Mouse (Mus musculus) kidney, postnatal 36 days (tissue): ENCODE measurements around the gene 5730409E04Rik.

Source experiments
- DNase-seq, 2 experiments: peaks; one replicate each; pipeline ENCODE4 v3.0.0; 2021 to 2022; ENCODE audit warnings: mixed read lengths in 2 of 2

Gene 5730409E04Rik

DNA sequence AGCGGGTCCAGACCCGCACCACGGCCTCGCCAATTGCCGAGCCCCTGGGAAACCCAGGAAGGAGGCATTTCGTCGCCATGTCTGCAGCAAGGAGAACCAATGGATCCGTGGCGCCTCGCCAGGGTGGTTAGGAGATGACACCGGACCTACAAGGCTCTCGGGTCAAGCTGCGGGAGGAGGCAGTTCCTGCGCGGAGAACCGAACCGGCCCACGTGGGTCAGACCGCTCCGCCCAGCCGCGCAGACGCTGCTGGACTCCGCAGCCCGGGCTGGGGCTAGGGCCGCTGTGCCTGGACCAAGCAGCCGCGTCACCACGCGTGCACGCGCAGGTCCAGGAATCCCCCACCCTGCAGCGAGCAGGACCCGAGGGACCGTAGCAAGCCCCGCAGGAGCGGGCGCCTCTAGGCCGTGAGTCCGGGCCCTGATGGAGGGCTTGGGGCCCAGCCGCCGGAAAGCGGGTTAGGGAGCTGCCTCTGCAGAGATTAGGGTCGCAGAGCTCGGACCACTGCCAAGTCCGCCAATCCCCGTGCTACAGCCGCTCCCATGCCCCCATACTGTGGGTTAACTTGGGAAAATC is at the start of gene 5730409E04Rik:
5730409E04Rik (plus strand) TSS at position 213 of the 576 bp plus-strand sequence.
- peak; percentile 89 to 91 for DNase-seq

DNA sequence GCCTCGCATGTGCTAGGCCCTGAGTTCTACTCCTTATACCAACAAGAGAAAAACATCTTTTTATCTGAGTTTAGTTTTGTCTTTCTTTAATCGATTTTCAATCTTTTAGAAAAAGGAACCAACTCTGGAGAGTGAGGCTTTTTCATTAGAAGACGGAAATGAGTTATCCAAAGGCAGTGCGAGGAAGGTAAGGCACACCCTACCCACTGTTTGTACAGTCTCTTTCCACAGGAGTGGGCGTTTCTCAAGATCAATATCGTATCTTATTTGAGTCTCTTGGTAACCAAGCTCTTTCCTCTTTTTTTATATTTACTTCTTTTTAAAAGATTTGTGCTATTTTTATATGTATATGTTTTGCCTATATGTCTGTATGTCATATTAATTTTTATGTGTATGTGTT is 45.8 kb upstream of the 5730409E04Rik start:
- DNase-seq = no peak

DNA sequence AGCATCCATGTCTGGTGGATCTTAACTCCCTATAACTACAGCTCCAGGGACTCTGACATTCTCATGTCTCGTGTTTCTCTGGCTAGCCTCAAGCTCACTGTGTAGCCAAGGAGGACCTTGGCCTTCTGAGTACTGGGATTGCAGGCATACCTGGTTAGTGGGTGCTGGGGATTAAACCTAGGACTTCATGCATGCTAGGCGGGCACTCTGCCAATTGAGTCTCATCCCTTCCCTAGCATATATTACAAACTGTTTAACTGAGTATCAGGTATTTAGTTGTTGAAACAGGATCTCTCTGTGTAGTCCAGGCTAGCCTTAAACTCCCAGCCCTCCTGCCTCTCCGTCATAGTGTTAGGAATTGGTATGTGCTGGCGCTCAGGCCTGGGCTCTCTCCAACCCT is 42.4 kb upstream of the 5730409E04Rik start:
- DNase-seq = peak; percentile 36 to 38

DNA sequence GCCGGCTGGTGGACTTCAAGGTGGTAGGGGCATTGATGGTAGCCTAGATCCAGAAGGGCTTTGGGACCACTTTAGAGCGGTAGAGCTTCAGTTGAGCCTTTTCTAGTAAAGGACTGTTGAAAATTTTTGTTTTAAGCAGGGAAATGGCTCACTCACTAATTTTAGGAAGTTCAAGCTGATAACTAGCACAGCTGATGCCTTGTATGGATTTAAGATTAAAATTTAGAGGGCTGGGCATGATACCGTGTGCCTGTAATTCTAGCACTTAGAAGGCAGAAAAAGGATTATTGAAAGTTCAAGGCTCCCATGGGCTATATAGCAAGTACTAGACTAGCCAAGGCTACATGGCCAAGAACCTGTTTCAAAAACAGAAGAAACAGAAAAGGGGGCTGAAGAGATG is 39.8 kb upstream of the 5730409E04Rik start:
- DNase-seq = no peak

DNA sequence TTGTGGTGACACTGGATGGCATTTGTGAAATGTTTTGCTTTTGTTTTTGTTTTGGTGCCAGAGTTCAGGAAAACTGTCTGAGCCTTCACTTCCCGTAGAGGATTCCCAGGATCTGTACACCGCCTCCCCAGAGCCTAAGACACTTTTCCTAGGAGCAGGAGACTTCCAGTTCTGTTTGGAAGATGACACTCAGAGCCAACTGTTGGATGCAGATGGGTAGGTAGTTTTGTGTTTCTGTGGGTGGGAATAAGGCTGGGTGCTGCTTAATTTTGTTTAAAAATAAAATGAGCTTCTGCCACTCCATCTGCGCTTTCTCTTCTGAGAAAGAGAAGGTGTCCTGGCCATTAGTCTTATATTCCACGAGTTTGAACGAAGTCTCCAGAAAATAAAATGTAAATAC is 33.3 kb upstream of the 5730409E04Rik start:
- DNase-seq = no peak

DNA sequence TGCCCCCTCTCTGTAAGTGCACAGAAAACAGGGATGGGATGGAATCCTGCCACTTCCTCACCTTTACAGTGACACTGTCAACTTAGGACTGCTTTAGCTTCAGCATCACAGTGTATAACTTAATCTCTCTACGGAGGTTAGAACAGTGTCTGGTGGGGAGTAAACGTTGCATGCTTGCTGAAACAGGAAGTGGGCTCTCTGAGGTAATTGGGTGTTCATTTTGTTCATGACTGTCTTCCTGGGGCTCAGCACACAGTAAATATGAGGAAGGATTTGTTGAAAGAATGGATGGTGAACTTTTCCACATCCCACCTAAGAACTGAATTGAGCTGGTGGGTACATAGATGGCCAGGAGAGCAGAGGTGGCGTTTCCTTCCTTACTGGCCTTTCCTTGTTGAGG is 31.7 kb upstream of the 5730409E04Rik start:
- no peak for DNase-seq

- no peak for DNase-seq
Observed at GRCm38 (mm10) chr4:126579077-126579476, 30.5 kb upstream of the 5730409E04Rik start.

GRCm38 (mm10) chr4:126585739-126586138 is 23.9 kb upstream of the 5730409E04Rik start:
- no peak for DNase-seq

GRCm38 (mm10) chr4:126592039-126592438 is 17.6 kb upstream of the 5730409E04Rik start:
- no peak for DNase-seq

- peak; percentile 39 to 84 for DNase-seq
Observed at GRCm38 (mm10) chr4:126599971-126600754, 9.5 kb upstream of the 5730409E04Rik start.

GRCm38 (mm10) chr4:126601597-126602444 is 7.8 kb upstream of the 5730409E04Rik start:
- peak; percentile 52 to 61 for DNase-seq

GRCm38 (mm10) chr4:126602445-126602762 is 7.2 kb upstream of the 5730409E04Rik start:
- no peak for DNase-seq

GRCm38 (mm10) chr4:126604141-126604540 is 5.5 kb upstream of the 5730409E04Rik start:
- no peak for DNase-seq

GRCm38 (mm10) chr4:126605751-126606150 is 3.9 kb upstream of the 5730409E04Rik start:
- DNase-seq = no peak

DNA sequence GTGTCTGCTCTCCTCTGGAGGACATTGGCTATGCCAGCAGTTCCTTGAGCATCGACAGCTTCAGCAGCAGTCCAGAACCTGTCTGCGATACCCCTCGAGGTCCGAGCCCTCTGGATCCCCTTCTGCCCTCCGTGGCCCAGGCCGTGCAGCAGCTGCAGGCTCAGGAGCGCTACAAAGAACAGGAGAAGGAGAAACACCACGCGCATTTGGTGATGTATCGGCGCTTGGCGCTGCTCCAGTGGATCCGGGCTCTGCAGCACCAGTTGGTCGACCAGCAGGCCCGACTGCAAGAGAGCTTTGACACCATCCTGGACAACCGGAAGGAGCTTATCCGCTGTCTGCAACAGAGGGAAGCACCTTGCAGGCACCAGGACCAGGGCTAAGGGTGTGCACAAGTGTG is 2.4 kb downstream of the 5730409E04Rik start:
- no peak for DNase-seq

DNA sequence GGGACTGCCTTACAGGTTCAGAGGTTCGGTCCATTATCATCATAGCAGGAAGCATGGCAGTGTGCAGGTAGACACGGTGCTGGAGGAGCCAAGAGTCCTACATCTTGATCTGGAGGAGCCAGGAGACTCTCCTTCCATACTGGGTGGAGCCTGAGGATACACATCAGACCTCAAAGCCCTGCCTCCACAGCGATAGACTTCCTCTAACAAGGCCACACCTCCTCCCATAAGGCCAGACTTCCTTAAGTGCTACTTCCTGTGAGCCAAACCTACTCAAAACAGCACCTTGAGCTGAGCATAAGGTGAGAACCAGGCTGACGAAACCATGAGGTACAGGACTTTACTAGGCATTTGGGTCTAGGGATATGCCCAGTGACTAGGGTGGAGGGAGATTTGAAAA is 6.7 kb downstream of the 5730409E04Rik start:
- no peak for DNase-seq

- no peak for DNase-seq
Observed at GRCm38 (mm10) chr4:126619691-126620330, 10.2 kb downstream of the 5730409E04Rik start.

DNA sequence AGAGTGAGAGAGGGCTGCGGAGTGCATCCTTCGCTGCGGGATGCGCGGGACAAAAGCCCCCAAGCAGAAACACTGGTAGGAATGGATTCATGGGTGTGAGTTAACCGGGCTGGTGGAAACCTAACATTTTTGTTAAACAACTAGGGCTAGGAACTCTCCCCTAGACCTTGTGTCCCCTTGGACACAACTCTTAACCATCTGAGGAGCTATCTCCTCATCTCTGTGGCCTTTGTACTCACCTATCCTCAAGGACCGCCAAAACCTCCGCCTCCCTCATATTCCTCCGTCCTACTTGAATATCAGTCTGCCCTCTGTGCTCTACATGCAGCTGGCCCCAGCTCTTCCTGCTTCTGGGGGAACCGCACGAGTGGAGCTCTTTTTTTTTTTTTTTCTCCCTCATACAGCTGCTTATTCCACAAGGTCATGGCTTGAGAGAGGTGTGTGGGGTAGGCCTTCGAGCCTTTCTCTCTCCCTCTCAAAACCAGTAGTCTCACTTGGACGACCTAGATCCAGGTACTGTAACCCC is 10.8 kb downstream of the 5730409E04Rik start:
- no peak for DNase-seq

DNA sequence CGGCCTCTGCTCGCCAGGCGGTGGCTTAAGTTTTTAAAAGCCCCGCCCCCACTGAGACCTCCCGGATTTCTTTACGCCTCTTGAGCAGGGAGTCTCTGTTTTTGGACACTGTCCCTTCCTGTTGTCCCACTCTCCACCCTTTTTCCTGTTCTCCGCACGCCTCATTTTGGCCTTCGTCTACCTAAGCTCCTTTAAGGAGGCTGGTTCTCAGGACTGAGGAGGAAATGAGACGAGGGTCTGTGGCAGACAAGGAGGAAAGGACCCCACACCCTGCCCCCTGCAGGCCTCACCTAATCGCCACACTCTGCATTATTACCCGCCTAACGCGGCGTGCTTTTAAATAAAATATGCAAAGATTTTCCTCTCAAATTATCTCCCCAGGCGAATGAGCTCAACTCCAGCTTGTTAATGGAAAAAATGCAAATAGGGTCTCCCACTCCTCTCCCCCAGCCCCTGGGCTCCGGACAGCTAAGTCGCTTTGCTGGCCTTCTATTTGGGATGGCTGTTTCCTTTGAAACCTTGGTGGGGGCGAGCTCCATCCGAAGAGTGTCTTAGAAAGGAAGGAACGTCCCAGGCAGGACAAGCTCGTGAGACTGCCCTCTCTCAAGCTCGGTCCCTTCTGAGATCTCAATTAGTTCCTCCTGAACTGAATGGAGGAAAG is 17.5 kb downstream of the 5730409E04Rik start:
- peak; percentile 26 to 54 for DNase-seq

DNA sequence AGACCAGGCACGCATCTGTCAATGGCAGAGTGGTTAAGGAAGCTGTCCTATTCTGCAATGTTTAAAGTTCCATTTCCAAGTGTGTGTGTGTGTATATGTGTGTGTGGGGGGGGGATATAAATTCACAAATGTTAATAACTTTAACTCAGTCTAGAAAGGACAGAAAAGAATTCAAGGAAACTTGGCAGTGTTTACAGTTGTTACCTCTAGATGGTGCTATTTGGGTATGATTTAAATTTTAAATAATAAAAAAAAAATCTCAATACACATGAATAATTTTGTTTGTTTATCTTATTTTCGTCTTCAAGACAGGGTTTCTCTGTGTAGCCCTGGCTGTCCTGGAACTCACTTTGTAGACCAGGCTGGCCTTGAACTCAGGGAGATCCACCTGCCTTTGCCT is 22.3 kb downstream of the 5730409E04Rik start:
- DNase-seq = no peak

GRCm38 (mm10) chr4:126632668-126633067 is 23.1 kb downstream of the 5730409E04Rik start:
- DNase-seq = no peak

DNA sequence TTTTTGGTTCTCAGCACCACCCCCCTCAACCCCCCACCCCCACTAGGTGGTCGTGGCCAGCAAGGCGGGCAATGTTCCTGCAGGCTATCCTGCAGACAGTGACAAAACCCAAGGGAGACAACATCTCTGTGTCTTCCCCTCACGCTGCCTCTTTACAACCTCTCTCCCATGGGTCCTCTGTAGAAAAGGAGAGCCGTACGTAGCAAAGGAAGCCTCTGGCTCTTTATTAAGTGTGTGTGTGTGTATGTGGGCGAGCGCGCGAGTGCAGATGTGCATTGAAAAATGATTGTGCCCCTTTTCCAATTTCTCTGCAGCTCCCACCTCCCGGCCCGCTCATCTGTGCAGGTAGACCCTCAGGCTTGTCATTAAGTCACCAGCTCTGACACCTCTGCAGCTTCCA is 26.7 kb downstream of the 5730409E04Rik start:
- DNase-seq = no peak
